Mouse (Mus musculus) ES-Bruce4 (cell line): ENCODE measurements at regions not wholly inside any gene's neighbourhood (a gene's known extent, or its start where the extent isn't known, plus 50 kb on each side); places are given as distances from the start of the nearest gene placed in this dataset.

Experiments used
- CTCF ChIP-seq: IDR thresholded peaks from one replicate; pipeline ENCODE4 v1.8.1; 2011; ENCODE audit warnings: low read depth, low read length
- POLR2A ChIP-seq: IDR thresholded peaks from one replicate; pipeline ENCODE4 v1.8.1; 2011; ENCODE audit warnings: low read length; ENCODE audit not compliant: insufficient read depth

GRCm38 (mm10) chr1:137605890-137606663, 569.4 kb downstream of the Ptprc start:
- TF ChIP-seq POLR2A, result no peak
- no peak for TF ChIP-seq CTCF
